Mouse (Mus musculus): Measurements from ENCODE around the gene Adipor2.

DNA sequence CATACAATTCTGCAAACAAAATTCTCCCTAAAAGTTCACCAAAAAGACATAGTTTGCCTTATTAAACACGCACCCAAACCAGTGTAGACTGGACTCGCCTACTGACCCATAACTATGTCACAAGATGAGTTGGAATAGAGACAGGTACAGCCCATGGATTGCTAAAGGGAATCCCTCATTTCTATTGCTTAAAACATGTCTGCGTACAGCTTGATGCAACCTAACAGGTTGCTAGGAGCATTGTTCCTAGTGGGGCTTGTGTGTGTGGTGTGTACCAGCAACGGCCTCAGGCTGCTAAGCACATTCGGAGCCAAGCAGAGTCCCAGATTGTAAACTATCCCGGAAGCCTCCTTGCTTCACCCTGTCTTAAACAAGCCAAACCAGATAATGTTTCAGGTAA, 861 bp downstream of the Adipor2 start:
- TF ChIP-seq CTCF (IDR thresholded peaks at IDR 0.05; ENCODE audit: insufficient read depth, low read depth, low read length) (no peak), POLR2A (IDR thresholded peaks at IDR 0.05; ENCODE audit: insufficient read depth, low read depth, low read length) (no peak)
